Mouse (Mus musculus): ENCODE data around the gene Lingo4.

Lingo4 gene

GRCm38 (mm10) chr3:94398217-94398616 lies at the start of gene Lingo4:
Gene Lingo4 (plus strand): TSS chr3:94398517.
- DNase-seq (ENCODE audit: low read depth, low spot score) = no peak

- peak; percentile 75 for DNase-seq (ENCODE audit: low read depth, low spot score)
These were observed 37.5 kb upstream of the Lingo4 start for GRCm38 (mm10) chr3:94360812-94361211.

DNA sequence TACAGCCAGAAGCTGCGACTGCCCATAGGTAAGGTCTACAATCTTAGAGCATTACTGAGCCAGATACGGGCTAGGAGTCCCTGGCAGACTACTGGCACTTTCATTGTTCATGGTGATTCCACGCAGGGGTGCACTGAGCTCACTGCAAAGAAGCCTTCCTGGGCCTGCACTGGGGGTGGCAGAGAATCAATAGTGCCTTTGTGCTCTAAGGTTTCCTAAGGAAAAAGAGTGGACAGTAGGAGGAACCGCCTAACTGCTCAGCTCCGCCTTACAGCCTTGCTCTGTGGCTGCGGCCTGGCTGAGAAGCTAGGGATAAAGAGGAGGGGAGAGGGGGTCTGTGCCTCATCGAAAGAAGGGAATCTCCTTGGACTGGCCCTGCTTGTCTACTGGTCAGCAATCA lies 36.2 kb upstream of the Lingo4 start, which contains the start of gene C2cd4d:
Gene C2cd4d (plus strand): TSS at position 301 of the 400 bp plus-strand sequence.
- no peak for DNase-seq (ENCODE audit: low read depth, low spot score)

DNA sequence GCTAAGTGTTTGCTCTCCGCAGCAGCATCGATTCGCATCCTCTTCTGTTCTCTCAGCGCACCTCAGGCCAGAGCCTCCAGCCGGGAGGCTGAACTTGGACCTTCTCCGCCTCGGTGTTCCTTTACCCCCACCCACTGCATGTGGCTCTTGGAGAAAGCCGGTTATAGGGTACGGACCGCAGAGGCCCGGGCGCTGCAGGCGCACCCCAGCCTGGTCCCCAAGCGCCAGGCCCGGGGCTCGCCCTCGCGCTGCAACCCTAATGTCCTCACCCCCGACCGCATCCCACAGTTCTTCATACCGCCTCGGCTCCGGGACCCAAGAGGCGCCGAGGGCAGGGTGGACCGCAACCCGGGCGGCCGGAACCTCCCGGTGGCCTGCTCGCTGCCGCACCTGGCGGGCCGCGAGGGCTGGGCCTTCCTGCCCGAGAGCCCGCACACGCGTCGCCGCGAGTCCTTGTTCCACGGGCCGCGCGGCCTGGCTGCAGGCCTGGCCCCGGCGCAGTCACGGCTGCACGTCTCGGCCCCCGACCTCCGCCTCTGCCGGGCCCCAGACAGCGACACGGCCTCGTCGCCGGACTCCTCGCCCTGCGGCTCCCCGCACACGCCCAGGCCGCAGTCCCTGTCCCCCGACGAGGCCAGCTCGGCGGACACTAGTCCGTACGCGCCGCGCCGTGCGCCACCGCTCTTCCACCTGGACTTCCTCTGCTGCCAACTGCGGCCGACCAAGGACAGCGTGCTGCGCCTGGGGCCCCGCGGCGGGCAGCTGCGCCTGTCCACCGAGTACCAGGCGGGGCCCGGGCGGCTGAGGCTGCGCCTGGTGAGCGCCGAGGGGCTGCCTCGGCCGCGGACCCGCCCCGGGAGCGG lies 34.8 kb upstream of the Lingo4 start:
- DNase-seq (ENCODE audit: low read depth, low spot score) = peak; percentile 77

- DNase-seq (ENCODE audit: low read depth, low spot score) = peak; percentile 19
These were observed 34.2 kb upstream of the Lingo4 start for GRCm38 (mm10) chr3:94364154-94364526.

DNA sequence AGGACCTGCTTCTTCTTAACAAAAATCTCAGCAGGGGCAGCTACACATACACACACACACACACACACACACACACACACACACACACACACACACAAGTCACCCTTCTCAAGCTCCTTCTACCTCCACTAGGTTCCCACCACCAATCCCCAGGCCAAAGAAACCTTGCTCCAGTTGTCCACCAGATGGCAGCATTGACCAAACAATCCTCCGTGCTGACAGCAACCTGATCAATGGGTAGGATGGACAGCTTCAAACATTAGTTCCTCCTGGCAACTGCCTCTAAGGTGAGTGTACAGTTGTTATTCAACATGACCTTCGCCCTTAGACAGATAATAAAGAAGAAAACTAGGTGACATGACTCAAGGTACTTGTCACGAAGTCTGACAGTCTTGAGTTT lies 31.6 kb upstream of the Lingo4 start:
- peak; percentile 90 for DNase-seq (ENCODE audit: low read depth, low spot score)

GRCm38 (mm10) chr3:94367511-94367910 lies 30.8 kb upstream of the Lingo4 start:
- DNase-seq (ENCODE audit: low read depth, low spot score) = no peak

DNA sequence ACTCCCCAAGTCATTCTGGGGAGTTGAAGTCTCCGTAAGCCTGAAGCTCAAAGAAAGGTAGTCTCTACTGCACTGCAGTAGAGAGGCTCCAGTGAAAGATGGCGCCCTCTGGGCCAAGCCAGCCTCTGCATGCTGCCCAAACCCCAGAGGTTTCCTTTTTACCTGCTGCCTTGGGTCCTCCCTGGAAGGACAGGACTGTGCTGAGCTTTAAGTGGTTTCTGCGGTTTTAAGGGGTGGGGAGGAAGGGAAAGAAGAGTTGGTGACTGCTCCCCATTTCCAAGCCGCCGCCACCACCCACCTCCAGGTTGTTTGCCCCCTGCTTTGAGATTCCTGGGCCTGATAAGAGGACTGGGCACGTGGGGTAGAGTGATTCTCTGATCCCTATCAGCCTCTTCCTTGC lies 29.7 kb upstream of the Lingo4 start:
- DNase-seq (ENCODE audit: low read depth, low spot score) = no peak

- DNase-seq (ENCODE audit: low read depth, low spot score) = no peak
These were observed 28.6 kb upstream of the Lingo4 start for GRCm38 (mm10) chr3:94369709-94370108.

- peak; percentile 81 for DNase-seq (ENCODE audit: low read depth, low spot score)
These were observed 26.7 kb upstream of the Lingo4 start for GRCm38 (mm10) chr3:94371637-94372036.

DNA sequence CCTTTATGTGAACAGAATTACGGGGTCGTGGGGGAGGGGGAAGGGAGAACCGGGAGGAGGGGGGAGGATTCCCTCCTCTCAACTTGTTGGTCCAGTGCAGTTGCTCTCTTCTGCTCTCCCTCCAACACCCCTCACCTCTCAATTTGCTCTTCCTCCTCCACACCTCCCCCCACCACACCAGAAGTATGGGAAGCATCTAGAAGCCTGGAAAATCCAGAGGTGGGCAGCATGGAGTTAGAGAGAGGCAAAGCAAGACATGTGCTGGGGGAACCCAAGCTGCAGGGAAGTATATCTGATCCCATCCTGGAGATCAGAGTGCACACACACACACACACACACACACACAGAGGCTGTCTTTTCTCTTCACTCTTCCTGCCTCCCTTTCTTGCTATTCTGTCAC lies 26.3 kb upstream of the Lingo4 start:
- DNase-seq (ENCODE audit: low read depth, low spot score) = no peak

- peak; percentile 79 for DNase-seq (ENCODE audit: low read depth, low spot score)
These were observed 25.7 kb upstream of the Lingo4 start, which contains the start of gene Rorc for GRCm38 (mm10) chr3:94372641-94373040. Gene Rorc (plus strand): TSS chr3:94372794.

GRCm38 (mm10) chr3:94373090-94373489 lies 25.2 kb upstream of the Lingo4 start:
- peak; percentile 76 for DNase-seq (ENCODE audit: low read depth, low spot score)

DNA sequence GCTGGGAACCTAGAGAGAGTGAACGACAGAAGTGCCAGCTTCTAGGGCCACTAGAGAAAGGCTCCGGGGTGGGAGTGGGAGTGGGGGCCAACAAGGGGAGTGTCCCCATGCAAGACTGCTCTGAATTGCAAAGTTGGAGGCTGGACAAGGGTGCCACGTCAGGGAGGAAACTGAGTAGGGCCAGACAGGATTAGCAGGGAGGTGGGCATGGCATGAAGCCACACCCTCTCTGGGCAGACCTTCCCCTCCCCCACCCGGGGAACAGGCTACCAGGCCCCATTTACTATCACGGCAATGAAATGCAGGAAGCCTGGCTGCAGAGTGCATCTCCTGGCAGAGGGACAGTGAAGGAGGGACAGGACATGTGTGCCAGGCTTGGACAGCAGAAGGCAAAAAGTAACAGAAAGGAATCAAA lies 24.7 kb upstream of the Lingo4 start:
- peak; percentile 77 for DNase-seq (ENCODE audit: low read depth, low spot score)

DNA sequence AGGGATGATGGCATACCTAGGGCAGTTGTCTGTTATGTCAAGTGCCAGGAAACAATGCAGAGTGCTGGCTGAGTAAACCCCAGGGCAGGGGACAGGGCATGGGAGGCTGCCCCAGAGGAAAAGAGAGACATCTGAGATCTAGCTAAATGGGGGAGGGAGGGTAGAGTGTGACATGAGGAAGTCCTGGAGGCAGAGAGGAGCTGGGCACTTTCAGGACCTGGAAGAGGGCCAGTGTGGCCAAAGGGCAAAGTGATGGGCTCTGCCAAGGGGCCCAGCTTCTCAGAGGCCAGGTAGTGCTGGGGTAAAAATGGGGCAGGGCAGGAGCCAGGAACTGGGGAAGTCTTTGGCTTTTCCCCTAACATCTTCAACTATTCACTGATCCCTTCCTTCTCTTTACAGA lies 23.7 kb upstream of the Lingo4 start:
- DNase-seq (ENCODE audit: low read depth, low spot score) = no peak

GRCm38 (mm10) chr3:94375146-94375545 lies 23.2 kb upstream of the Lingo4 start:
- DNase-seq (ENCODE audit: low read depth, low spot score) = no peak

GRCm38 (mm10) chr3:94375861-94376260 lies 22.5 kb upstream of the Lingo4 start:
- DNase-seq (ENCODE audit: low read depth, low spot score) = no peak

- no peak for DNase-seq (ENCODE audit: low read depth, low spot score)
These were observed 21.0 kb upstream of the Lingo4 start for GRCm38 (mm10) chr3:94377028-94377923.

DNA sequence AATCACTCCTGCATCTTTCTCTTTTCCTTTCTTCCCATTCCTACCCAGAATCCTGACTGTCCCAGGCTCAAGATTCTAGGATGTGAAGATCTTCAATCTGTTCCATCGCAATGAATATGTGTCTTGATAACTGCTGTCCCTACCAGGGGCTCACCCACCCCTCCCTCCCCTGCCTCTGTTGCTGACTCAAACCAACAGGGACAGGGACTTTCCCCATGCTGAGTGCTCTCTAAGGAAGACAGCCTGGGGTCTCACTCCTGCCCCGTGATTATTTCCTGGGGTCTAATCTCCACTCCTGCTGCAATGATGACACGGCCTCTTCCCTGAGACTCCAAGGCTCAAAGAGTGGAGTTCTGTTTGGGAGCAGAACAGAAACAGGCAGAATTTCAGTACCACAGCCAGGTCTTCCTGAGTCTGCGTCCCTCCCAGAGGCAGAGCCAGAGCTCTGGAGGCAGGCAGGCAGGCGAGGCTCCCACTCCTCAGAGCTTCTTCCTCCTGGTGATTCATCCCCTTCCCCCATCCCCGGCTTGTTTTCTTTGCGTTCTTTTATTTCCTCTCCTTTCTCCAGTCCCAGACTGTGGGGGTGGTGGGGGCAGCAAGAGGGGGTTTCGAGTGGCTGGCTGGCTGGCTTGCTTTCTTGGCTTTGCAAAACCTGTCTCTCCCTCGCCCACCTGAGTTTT lies 18.3 kb upstream of the Lingo4 start:
- peak; percentile 66 for DNase-seq (ENCODE audit: low read depth, low spot score)

GRCm38 (mm10) chr3:94382308-94382707 lies 16.0 kb upstream of the Lingo4 start:
- no peak for DNase-seq (ENCODE audit: low read depth, low spot score)

- DNase-seq (ENCODE audit: low read depth, low spot score) = no peak
These were observed 14.8 kb upstream of the Lingo4 start for GRCm38 (mm10) chr3:94383476-94383875.

DNA sequence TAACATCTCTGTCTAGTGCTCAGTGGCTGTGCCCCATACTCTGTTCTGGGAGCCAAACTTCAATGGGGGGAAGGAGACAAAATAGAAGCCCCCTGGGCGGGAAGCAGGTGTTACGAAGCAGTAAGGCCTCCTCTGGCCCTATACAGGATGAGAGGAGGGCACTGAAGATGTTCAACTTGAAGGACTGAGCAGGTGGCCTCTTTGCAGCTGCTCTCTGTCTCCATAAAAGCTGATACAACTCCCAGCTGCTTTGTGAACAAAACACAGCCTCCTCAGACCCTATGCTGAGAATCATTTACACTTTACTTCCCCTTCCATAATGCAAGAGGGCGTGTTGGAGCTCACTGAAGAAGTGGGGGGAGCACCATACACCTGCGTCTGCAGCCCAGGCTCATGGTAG lies 11.6 kb upstream of the Lingo4 start:
- DNase-seq (ENCODE audit: low read depth, low spot score) = no peak

Measured in brain, adult 2 months (tissue).